Mouse (Mus musculus): ENCODE results near the gene Apbb2.

Gene Apbb2

DNA sequence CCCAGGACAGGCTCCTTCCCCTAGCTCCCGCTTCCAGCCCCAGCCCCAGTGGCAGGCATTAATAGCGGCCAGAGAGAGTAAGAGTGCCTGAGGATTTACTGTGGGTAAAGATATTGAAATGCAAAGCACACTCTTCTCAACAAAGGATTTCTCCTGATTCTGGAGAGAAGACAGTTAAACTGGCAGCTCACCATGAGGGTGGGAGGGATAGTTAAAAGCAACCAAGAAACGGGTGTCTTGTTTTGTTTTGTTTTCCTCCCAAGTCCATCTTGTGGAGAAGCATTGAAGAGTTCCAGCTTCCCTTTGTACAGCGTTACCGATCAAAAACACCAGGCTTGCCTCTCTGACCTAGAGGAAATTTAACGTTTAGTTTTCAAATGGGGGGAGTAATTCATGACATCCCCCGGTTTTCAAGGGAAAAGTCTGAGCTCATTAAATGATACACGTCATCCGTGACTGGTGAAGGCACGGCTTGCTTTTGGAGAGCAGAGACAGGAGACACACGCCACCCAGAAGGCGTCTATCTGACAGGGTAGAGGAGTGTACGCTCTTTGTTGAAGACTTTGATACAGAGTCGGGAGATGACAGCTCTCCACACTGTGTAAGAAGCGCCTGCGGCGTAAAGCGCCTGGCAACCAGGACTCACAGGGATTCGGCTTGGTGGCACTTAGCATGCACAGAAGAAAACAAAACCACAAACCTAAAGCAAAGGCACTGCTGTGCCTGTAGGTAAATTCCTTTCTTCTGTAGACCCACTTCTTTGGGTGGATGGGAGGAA lies 290.4 kb downstream of the Apbb2 start:
- no peak for DNase-seq

DNA sequence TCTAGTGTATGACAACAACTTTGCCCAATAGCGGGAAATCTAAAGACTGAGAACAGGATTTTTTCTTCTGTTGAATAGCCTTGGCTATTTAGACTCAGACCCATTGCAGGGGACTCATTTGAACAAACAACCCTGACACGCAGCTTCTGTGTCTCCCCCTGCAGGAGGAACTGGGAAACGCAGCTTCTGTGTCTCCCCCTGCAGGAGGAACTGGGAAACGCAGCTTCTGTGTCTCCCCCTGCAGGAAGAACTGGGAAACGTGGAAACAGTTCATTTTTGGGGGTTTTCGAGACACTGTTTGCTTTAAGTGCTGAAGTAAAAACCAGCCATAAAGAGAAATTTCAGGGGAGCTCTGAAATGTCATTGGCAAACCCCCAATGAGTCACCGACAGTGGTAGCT lies 292.2 kb downstream of the Apbb2 start:
- DNase-seq, result no peak

DNA sequence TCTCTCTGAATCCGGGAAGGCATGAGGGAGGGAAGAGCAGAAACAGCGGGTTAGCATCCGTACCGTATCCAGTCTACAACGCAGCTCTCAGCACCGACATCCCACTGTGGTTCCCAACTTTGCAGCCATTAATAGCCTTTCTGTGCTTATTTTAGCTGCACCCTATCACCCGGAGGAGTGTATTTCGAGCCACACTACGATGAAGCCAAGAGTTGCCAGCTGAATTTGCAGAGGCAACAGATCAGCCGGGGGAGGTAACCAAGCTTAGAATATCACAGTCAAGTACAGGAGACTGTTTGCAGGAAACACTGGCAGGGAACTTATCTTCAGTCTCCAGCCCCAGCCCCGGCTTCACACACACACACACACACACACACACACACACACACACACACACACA lies 295.0 kb downstream of the Apbb2 start:
- DNase-seq, result no peak

DNA sequence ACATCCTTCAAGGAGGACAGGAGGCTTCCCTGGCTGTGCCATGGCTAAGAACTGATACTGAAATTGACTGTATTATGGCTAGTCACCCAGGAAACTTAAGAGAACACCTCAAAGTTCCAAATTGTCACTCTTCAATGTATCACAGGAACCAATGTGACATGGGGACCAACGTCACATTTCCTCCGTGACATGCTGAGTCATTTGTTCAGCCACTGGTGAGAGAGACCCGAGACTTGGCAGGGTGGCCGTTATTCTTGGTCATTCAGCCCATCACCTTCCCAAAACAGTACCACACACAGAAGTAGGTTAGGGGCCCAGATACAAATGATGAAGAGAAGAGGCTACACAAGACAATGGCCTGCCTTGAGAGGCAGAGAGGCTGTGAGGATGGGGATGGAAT lies 295.5 kb downstream of the Apbb2 start:
- DNase-seq, result no peak

GRCm38 (mm10) chr5:66319827-66320404 lies 298.7 kb downstream of the Apbb2 start:
- DNase-seq, result no peak

DNA sequence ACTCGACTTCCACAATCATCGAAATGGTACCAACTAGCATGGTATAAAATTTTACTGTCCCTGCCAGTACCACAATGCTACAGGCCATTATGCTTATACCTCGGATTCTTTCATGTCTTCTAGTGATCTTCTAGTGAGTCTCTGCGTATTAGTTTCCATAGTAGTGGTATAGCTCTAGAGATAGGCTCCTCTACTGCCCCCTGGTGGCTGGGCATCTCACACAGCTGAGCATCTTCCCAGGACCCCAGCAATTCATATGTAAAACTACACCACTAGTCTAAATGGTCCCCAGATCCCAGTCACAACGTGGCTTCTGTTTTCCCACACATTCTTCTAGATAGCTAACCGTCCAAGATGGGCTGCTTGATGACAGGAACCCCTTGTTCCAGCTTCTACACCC lies 299.2 kb downstream of the Apbb2 start:
- DNase-seq, result peak; percentile 33 to 39

GRCm38 (mm10) chr5:66315791-66316190 lies 302.8 kb downstream of the Apbb2 start:
- peak in 1 of 2 experiments; percentile 18 for DNase-seq

- no peak for DNase-seq
Measured at GRCm38 (mm10) chr5:66310806-66311205, 307.8 kb downstream of the Apbb2 start.

DNA sequence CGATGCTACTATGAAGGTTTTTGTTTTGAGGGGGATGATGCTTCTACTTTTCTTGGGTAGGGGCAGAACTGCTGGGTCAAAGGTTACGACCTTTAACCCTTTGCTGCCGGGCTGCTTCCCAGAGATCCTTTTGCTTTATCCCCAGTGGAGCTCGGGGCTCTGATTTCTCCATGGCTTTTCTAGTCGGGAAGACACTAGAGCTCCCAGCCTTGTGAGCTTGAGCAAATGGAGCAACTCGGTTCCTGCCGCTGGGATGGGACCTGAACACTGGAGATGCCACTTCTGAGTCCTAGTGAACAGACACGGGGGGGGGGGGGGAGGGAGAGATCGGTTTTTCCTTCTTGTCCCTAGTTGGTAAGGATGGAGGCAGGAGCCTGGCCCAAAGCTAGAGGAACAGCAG lies 308.3 kb downstream of the Apbb2 start:
- no peak for DNase-seq

DNA sequence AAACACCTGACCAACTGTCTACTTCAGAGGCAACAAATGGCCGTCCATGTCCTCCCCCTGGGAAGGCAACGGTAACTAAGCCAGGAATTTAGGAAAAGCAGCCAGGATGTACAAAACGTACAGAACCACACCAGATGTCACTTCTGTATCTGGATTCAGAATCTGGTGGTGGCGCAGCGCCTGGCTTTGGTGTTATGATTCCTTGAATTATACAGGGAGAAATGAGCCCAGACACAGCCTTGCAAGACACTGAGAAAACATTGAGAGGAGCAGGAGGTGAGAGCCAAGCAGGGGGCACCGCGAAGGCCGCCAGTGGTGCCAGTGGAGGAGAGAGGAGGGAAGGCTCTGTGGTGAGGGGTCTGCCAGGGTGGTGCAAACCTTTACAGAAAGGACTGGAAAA lies 313.1 kb downstream of the Apbb2 start:
- DNase-seq, result no peak

DNA sequence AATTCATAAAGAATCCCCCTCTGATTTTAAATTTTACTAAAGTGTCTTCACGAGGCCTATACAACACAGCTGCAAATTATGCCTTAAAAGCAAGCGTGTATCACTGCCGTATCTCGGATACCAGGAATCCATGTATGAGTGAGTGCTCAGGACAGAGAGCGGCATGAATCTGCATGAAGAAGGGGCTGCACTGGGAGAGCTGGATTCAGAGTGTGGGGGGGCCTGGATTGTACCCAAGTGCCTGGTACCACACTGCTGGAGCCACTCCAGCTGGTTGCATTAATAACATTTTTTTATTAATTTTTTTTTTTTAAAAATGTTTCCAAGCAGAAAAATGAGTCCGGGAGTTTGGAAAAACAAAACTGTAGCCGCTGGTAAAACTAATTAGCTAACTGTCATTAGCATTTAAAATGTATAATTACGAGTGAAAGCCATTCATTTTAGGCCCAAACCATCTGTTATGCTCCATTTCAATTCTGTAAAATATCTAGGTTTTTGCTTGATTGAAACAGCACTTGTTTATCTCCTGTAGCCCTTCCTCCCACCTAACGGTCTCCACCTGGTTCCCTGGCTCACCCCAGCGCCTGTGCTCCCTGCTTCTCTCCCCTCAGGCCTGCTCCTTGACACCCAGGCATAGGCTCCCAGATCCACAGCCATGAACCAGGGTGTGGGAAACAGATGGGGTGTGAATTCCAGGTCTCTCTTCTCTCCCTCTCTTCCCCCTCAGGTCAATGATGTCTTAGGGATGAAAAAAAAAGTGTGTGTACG lies 314.1 kb downstream of the Apbb2 start:
- no peak for DNase-seq

GRCm38 (mm10) chr5:66302873-66303272 lies 315.7 kb downstream of the Apbb2 start:
- DNase-seq, result no peak

DNA sequence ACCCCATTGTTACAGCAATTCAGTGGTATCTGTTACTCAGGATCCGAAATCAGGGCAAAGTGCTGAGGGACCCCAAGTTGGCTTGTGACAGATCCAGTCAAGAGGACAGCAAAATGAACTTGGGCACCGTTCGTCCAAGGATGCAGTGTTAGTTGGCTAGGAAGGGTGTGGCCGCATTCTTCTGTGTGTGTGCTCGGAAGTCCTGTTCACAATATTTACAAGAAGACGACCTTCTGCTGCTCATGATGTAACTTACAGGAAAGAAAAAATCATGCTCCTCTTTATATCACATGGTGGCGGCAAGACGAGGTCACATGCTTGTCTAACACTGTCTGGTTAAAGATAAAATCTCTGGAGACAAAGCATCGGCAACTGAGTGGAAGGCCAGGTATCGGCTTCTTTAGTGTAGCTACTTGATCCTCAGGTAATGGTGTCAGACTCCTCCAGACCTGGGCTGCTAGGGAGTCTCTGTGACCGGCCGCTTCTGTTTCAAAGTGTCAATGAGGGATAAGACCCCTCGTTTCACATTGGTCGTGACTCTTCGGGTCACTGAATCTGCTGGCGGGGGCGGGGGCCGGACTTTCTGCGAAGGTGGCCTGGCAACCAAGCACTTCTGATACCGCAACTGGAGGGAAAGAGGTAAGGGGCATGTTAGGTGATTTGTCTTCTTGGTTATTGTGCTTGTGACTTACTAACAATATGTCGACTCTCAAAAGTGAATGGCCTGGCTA lies 316.3 kb downstream of the Apbb2 start:
- no peak for DNase-seq

DNA sequence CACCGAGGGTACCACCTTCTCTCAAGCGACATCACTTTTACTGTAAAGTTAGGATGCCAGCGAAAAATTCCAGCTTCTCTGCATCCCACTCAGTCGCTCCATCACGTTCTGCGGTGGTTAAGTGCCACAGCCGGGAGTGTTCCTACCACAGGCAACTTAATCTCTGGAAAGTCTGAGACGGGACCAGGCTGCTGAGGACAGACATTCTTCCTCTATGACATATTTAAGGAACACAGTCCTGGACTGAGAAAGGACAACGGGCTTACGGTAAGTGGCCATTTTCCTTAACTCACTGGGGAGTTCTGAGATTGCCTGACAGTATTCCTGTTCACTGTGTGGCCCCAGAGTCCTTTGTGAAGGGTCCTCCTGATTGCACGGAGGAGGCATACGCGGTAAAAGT lies 318.0 kb downstream of the Apbb2 start:
- DNase-seq, result no peak

DNA sequence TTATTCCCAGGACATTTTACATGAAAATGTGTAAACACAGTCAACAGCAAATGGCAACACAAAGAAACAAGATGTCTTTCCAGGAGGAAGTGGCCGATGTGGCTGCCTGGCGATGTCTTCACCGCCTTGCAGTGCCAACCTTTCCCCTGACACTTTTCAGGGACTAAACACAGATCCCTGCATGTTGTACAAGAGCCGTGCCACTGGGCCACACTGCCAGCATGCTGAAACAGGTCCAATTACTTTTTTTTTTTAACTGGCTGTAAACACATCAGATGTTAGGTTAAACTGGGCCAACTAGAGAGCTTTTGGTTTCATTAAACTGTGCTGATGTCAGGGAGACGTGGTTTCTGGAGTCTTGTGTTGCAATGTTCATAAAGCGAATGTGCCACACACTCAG lies 319.7 kb downstream of the Apbb2 start:
- DNase-seq, result no peak

GRCm38 (mm10) chr5:66296116-66296515 lies 322.5 kb downstream of the Apbb2 start:
- DNase-seq, result no peak

DNA sequence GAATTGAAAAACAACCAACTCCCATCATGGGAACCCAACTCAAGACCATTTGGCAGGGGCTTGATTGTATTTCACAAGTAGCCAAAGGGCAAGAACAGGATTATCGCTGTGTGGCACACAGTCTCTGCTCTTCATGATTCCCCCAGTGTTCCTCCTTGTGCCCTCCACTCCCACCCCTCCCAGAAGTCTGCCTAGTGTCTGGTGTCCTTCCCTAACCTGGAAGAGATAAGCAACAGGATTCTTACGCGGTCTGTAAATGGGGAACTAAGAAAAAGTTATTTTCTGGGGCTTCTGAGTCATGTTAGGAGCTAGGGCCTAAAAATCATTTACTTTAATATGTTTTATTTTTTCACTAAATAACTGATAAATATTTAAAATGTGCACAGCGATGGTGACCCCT lies 323.6 kb downstream of the Apbb2 start:
- DNase-seq, result no peak

- DNase-seq, result no peak
Measured at GRCm38 (mm10) chr5:66294106-66294625, 324.4 kb downstream of the Apbb2 start.

DNA sequence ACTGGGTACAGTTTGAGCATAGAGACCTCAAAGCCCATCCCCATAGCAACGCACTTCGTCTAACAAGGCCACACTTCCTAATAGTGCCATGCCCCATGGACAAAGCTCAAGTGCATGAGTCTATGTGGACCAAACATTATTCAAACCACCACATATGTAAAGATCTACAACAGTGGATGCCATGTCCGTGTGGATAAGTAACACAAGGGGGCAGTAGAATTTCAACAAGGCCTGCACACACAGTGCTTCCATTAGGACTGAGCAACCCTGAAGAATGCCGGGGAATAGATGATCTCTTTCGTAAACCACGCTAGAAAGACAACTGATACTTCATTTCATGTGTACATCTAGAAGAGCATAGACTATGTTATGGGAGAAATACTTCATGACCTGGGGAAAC lies 337.8 kb downstream of the Apbb2 start:
- DNase-seq, result no peak

DNA sequence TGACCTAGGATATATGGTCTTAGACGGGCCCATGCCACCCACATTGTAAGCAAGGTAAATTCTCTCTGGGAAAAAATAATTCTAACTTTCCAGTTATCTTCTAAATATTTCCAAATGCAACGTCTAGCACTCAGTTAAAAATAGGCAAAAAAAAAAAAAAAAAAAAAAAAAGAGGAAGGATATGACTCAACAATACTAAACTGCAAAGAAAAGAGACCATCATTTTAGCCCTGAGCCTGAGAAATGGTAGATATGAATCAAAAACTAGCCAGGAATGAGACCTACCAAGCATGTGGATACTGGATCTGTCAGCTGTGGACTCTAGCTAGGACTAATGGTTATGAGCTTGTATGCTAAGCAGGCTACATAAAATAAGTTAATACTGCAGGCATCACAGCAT lies 338.9 kb downstream of the Apbb2 start:
- DNase-seq, result no peak

DNA sequence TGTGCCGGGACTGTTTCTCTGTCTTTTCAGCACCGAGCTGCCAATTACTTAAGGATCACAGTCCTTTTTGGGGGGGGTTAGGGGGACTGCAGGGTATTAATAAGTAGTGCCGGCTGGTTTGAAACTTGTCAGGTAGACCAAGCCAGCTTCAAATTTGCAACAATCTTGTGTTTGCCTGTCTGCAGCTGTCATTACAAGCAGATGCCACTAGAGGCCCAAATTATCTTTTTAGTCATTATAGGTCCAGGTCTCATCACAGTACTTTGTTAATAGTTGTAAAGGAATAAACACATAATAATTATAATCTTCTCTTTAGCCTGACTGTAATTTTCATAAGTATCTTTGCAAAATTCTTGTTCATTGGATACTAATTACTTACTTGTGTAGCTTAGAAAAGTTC lies 344.2 kb downstream of the Apbb2 start:
- no peak for DNase-seq

DNA sequence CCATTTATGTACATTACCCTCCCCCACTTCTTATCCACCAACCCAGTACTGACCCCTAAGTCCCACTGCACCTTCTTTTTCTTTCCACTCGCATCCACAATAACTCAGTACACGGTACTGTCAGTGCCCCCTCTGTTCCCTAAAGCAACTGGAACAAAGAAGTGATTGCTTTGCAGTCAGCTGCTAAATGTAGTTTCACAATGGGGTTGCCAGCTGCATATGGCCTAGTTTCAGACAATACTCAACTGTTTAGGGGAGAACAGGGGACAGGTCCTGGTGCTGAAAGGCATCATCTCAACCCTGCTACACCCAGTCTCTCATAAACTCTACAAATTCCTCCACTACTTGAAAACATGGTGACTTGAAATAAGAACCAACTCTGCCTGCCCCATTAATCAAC lies 347.4 kb downstream of the Apbb2 start:
- DNase-seq, result no peak

- DNase-seq, result no peak
Measured at GRCm38 (mm10) chr5:66269616-66270015, 349.0 kb downstream of the Apbb2 start.

Data from cerebellum, adult 18-20 months (tissue).